Mouse (Mus musculus) lung, adult 2 months (tissue): ENCODE results near the gene Sstr4.

Experiments
- CTCF ChIP-seq: fragments of 200-500 bp; IDR thresholded peaks from 2 replicates; pipeline ENCODE4 v1.5.1; 2011; ENCODE audit warnings: mild to moderate bottlenecking, low read length, control low read depth; ENCODE audit not compliant: insufficient read depth
- POLR2A ChIP-seq: fragments of 200-500 bp; IDR thresholded peaks from 2 replicates; pipeline ENCODE4 v1.6.1; 2011; ENCODE audit warnings: low read depth, mild to moderate bottlenecking, control low read depth, low read length, borderline replicate concordance; ENCODE audit errors: extremely low read depth

GRCm38 (mm10) chr2:148352655-148353054 is 42.5 kb upstream of the Sstr4 start:
- TF ChIP-seq POLR2A (no peak), CTCF (no peak)
